Mouse (Mus musculus) erythroblast, embryonic 14.5 days (primary cell): ENCODE results near the gene Vps8.

Source experiments
- GATA1 ChIP-seq: IDR thresholded peaks from 2 replicates; pipeline ENCODE4 v1.6.1; 2012; ENCODE audit warnings: low read length, inconsistent platforms, mixed read lengths
- TAL1 ChIP-seq: IDR thresholded peaks from 3 replicates; pipeline ENCODE4 v1.6.1; 2012; ENCODE audit warnings: low read length, inconsistent platforms, mixed read lengths

DNA sequence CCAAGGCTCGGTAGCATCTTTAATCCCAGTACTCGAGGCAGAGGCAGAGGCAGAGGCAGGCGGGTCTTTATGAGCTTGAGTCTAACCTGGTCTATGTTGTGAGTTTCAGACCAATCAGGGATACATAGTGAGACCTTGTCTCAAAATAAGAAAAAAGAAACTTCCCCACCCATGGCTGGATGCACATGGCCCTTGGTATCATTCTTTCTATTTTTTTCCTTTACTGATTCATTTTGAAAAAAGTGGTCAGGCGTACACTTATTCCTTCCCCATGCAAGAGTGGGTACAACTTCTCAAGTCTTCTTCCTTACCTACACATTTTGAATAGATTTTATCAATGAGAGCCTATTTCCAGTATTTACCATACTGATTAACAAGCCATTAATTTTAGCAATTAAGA, 187.6 kb downstream of the Vps8 start:
- TF ChIP-seq GATA1 = no peak
- TF ChIP-seq TAL1 = no peak
